Mouse (Mus musculus) layer of hippocampus, adult 6 months (tissue): Measurements from ENCODE around the gene Mvd. TPM values are rescaled to one million over a fixed set of nuclear protein-coding genes. Genes with fewer than 3 reads are reported as not detected.

Experiments
- long read RNA-seq, 2 experiments: library from polyadenylated mRNA; unstranded; transcript quantifications; one replicate each; pipeline ENCODE4 v2.0.0; 2019 to 2020
- microRNA-seq: library from miRNA; unstranded; fragments of <30 nt; microRNA quantifications from one replicate; pipeline ENCODE4 v1.2.0, GENCODE M21; 2020
- polyA plus RNA-seq: library from polyadenylated mRNA; unstranded; fragments of <200 nt; fragmentation: Nextera tagmentation; gene quantifications from 2 replicates; pipeline ENCODE4 v1.2.3, GENCODE M21; 2021

Gene Mvd
- 29.1 and 29.9 TPM in 2 replicates for polyA plus RNA-seq
- long read RNA-seq, experiment 1, transcript Mvd-201 (10 exons, 1,756 nt), result major isoform, 61 of 66 reads
- long read RNA-seq, experiment 1, partial matches to known transcripts, result 4 of 66 reads
- long read RNA-seq, experiment 1, other reads (novel, unspliced or antisense), result 1 of 66 reads
- long read RNA-seq, experiment 2, transcript Mvd-201 (10 exons, 1,756 nt), result major isoform, 182 of 196 reads
- long read RNA-seq, experiment 2, partial matches to known transcripts, result 6 of 196 reads
- long read RNA-seq, experiment 2, other reads (novel, unspliced or antisense), result 8 of 196 reads

DNA sequence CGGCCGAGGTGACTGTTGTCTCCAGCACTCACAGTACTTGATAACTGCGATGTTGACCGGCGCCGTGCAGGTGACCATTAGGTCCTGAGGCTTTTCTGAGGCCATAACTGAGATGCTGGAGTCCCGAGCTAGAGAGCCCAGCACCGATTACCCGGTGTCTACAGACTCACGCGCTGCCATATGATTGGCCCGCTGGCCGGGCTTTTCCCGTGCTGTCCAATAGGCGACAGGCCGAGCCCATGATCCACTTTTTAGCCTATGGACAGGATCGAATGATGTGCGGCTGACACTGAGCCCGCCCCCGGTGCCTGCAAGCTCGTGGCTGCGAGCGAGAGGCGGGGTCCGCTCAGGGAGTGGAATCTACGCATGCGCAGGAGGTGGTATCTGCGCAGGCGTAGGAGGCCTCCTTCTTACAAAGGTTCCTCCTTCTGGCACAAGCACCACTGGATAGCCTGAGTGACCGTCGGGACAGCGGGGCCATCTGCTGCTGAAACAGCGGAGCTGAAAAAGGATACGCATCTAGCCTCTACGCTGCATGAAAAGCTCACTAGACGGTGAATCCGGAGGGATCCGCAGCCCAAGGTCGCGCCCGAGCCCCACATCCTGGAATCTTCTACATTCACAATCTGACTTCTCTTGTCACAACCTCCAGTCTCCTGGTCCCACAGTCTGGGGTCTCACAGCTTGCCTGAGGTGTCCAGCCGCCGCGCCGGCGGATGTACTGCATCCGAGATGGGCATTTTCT lies at the start of gene Mvd:
Gene Mvd (minus strand): TSS at position 161 of the 745 bp plus-strand sequence.

DNA sequence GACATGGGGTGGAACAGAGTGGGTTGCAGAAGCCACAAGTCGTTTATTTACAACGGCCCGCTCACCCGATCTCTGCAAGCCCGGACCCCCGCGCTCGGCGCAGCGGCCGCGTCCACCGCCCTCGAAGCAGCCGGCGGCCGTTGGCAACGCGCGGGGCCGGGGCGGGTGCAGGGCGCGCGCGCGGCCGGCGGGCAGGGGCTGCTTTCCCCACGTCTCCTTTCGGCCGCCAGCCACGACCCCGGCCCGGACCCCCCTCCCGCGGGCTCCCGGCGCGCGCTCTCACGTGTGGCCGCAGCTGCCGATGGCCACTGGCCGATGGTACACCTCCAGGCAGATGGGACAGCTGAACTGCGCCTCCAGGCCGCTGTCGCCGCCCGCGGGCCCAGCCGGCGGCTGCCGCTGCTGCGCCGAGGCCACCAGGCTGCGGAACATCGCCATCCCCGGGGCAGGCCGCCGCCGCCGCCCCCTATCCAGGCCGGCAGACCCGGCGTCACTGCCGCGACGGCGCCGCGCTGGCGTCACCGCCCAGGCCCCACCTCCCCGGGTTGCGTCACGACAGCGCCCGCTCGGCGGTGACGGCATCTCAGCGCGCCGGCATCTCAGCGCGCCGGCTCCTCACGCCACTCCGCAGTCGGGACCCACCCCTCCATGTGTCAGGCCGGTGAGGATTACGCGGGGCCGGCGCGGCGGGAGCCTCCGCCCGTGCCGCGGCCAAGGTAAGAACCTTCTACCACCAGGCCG lies 32.5 kb upstream of the Mvd start, which contains the start of the genes Rnf166 and Ctu2:
Gene Rnf166 (minus strand): TSS at position 485 of the 741 bp plus-strand sequence.
Gene Ctu2 (plus strand): TSS at position 564 of the 741 bp plus-strand sequence.

DNA sequence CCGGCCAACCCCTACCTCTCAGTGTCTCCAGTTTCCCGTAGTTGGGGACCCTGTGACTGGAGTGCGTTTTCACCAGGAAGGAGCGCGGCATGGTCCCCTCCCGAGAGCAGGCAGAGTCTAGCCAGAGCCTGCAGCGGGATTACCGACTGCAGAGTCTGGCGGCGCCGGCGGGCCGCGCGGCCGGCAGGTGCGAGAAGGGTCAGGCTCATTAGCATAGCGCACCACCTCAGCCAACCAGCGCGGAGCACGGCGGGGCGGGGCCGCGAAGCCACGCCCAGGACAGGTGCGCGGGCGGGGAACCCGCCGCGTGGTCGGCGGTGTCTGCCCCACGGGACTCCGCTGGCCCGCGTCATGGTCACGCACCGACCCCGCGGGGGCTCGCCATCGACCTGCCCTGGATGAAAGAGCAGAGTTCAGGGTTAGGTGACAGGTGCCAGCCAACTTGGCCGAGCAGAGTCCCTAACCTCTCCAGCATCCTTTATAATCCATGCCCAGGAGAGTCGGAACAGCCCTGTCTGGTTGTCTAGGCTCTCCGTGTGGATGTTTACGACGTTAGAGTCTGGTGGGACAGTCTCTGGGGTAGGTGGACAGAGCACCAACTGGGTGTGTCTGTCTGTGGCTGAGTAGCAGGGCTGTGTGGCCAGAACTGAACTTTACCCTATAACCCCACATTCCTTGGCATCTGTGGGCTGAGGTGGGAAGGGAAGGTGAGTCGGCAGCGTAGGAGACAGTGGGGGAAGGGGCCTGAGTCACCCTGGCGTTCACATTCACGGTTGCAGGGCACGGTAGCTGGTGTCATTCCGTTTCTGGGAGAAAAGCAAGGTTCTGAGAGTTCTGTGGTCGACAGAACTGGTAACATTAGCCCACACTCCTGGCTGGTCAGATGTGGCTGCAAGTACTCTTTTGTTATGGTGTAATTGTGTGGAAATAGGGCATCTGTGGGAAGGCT lies 17.6 kb upstream of the Mvd start, which contains the start of gene Snai3:
Gene Snai3 (minus strand): TSS at position 210 of the 949 bp plus-strand sequence.

DNA sequence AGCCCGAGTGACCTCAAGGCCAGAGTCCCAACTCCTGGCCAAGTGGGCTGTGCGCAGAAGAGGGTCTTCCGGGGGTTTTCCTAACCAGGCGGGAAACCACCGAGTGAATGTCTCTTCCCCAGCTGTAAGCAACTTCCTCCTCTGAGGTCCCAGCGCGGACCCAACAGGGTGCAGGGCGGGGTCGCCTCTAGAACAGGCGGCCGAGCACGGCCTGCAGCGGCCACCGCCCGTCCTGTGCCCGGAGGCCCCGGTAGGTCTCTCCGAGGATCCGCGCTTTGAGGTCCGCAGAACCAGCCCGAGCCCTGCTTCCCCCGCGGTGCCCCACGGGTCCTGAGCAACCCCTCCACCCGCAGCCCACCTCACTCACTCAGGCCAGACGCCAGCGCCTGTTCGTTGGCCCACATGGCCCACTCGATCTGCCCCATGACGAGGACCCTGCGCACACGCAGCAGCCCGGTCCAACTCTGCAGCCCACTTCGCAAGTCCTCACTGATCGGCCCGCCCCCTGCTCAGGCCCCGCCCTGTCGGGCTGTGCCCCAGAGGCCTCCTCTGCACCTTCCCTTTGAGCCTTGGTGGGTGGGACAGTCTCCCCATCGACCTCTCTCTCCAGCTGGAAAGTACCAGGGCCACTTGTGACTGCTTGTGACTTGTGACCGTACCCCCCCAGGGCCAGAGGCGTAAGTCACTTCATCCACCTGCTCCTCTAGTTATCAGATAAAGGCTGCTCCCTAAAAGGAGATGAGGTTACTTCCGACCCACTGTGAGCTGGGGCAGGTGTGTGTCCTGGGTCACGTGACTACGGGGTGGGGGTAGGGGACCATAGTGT lies 10.6 kb downstream of the Mvd start, which contains the start of gene Cyba:
Gene Cyba (minus strand): TSS at position 488 of the 826 bp plus-strand sequence.

DNA sequence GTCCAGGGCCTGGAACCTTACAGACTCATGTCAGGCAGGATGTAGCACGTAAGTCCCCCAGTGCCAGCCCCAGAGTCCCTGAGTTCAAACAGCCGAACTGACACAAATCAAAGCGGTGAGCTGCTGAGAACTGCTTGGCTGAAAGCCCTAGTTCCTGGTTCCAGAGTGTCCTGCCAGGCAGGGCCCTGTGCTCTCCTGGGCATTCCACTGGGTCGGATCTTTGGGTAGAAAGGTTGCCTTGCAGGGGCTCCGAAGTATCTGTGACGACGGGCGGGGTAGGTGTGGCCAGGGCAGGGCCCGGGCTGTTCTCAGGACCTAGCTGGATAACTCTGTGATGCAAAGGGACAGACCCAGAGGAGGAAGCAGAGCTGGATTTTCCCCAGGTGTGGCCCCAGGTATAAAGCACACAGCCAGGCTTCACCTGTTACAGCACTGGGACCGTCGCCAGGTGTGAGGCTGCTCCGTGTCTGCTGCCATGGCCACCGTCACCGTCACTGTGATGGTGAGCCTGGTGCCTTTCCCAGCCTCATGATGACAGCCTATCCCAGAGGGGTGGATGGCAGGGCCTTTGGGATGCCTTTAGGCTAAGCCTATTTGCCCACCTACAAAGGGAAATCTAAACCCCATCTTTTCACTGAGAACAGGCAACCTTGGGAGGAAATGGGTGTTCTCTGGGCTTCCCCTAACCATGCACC lies 21.7 kb downstream of the Mvd start, which contains the start of gene Il17c:
Gene Il17c (plus strand): TSS at position 645 of the 695 bp plus-strand sequence.

Small RNA genes lying within 50 kb of the gene (microRNA-seq; reads per million reads assigned to microRNA genes)
- not detected for gene Gm24366

Other genes starting within 250 kb of the Mvd start
- 1.2 and 1.9 TPM in 2 replicates for gene Zfpm1, start 161.3 kb downstream of the Mvd start, polyA plus RNA-seq
- gene Trhr2, start 82.7 kb downstream of the Mvd start, polyA plus RNA-seq, result 0.10 TPM in 1 of 2 replicates, not detected in the other
- 4.1 and 4.5 TPM in 2 replicates for gene Zc3h18, start 66.8 kb downstream of the Mvd start, polyA plus RNA-seq
- gene Il17c, start 21.4 kb downstream of the Mvd start, polyA plus RNA-seq, result not detected in 2 replicates
- 38.7 and 50.1 TPM in 2 replicates for gene Cyba, start 10.5 kb downstream of the Mvd start, polyA plus RNA-seq
- gene Snai3, start 17.3 kb upstream of the Mvd start, polyA plus RNA-seq, result not detected in 2 replicates
- 21.5 and 23.2 TPM in 2 replicates for gene Rnf166, start 32.6 kb upstream of the Mvd start, polyA plus RNA-seq
- gene Ctu2, start 32.7 kb upstream of the Mvd start, polyA plus RNA-seq, result 21.3 and 21.5 TPM in 2 replicates
- 0.84 and 1.2 TPM in 2 replicates for gene Piezo1, start 107.9 kb upstream of the Mvd start, polyA plus RNA-seq
- gene Cdt1, start 124.6 kb upstream of the Mvd start, polyA plus RNA-seq, result 1.1 and 1.4 TPM in 2 replicates
- gene Aprt, start 133.5 kb upstream of the Mvd start, polyA plus RNA-seq, result 158 and 170 TPM in 2 replicates
- gene Galns, start 168.0 kb upstream of the Mvd start, polyA plus RNA-seq, result 4.3 and 4.6 TPM in 2 replicates
- gene Trappc2l, start 168.2 kb upstream of the Mvd start, polyA plus RNA-seq, result 195 and 238 TPM in 2 replicates
- gene Pabpn1l, start 179.3 kb upstream of the Mvd start, polyA plus RNA-seq, result not detected in 2 replicates